Mouse (Mus musculus) G1E (cell line): Measurements from ENCODE around the gene Katna1.

Source experiments
- CTCF ChIP-seq: IDR thresholded peaks from 2 replicates; pipeline ENCODE4 v1.5.1; 2012; ENCODE audit warnings: low read depth, low read length, inconsistent platforms, mixed read lengths
- GATA1 ChIP-seq: IDR thresholded peaks from 2 replicates; pipeline ENCODE4 v1.6.1; 2012; ENCODE audit warnings: borderline replicate concordance, low read length, inconsistent platforms, mixed read lengths
- POLR2AphosphoS5 ChIP-seq: IDR thresholded peaks from 2 replicates; pipeline ENCODE4 v1.6.1; 2012; ENCODE audit warnings: low read depth, low read length, inconsistent platforms; ENCODE audit not compliant: insufficient replicate concordance
- TAL1 ChIP-seq: conservative IDR thresholded peaks from 2 replicates; pipeline ENCODE4 v1.6.1; 2012; ENCODE audit warnings: low read depth, low read length, inconsistent platforms, mixed read lengths

DNA sequence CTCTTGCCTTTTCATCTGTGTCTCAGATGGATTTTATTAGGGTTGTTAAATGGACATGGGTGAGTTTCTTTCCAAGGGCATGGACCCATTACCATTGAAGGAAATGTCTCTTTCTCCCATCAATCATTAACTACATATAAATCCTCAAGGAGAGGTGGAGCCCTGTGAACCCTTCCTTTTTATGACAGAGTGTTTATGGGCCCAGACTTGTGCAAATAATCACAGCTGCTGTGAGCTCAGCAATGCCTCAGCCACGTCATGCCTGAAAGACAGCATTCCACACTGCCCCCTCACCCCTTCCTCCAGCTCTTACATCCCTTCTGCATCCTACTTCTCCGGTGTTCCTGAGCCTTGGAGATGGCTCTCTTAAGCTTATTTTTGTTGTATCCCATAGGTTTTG is 61.5 kb downstream of the Katna1 start:
- no peak for TF ChIP-seq CTCF
- no peak for TF ChIP-seq GATA1
- TF ChIP-seq TAL1, result no peak
- no peak for TF ChIP-seq POLR2AphosphoS5
